Mouse (Mus musculus) frontal cortex, postnatal 14 days (tissue): ENCODE measurements around the gene Cd4.
A peak's percentile ranks its signal among the peaks of the same experiment; 100 is the strongest.
"Not testable (repeated sequence)": the region's sequence is repeated elsewhere in the genome, so short reads cannot be mapped to it uniquely, and the experiment has no call there.

Source experiments
- DNase-seq, 2 experiments: peaks; one replicate each; pipeline ENCODE4 v3.0.0; 2022; ENCODE audit warnings: low spot score in 2 of 2

The Cd4 gene

DNA sequence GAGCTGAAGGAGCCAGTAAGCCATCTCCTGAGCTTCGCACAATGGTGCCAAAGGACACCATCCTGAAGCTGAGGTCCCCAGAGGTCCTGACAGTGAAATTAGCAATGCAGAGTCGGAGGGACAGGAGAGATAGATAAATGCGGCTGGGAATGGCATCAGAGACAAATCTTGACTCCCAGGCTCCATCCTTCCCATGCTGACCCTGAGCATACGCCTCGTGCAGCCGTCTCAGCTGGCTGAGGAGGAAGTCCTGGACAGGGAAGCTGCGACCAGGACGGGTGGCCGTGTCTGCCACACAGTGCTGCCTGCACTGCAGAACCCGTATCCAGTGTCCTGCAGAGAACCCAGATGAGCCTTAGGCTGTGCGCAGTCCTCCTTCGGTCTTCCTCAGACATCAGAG is 33.4 kb downstream of the Cd4 start:
- DNase-seq = no peak

DNA sequence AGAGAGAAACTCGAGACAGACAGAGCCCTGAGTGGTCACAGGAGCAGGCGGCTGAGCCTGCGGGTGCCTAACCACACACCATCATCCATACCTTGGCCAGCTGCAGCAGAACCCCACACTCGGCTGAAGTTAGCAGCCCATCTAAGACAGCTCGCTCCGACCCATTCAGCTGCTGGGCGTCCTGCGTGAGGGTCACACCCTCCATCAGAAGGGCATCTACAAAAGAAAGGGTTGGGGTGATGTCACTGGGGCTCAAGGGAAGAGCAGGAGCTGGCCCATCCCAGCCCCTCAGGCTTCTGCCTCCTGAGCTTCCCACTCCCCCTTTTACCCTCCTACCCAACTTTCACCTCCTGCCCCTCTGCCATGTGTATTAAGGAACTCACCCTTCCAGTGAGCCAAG is 37.5 kb downstream of the Cd4 start:
- DNase-seq = no peak

GRCm38 (mm10) chr6:124847305-124847704 is 40.7 kb downstream of the Cd4 start:
- DNase-seq = peak; percentile 86 to 96

DNA sequence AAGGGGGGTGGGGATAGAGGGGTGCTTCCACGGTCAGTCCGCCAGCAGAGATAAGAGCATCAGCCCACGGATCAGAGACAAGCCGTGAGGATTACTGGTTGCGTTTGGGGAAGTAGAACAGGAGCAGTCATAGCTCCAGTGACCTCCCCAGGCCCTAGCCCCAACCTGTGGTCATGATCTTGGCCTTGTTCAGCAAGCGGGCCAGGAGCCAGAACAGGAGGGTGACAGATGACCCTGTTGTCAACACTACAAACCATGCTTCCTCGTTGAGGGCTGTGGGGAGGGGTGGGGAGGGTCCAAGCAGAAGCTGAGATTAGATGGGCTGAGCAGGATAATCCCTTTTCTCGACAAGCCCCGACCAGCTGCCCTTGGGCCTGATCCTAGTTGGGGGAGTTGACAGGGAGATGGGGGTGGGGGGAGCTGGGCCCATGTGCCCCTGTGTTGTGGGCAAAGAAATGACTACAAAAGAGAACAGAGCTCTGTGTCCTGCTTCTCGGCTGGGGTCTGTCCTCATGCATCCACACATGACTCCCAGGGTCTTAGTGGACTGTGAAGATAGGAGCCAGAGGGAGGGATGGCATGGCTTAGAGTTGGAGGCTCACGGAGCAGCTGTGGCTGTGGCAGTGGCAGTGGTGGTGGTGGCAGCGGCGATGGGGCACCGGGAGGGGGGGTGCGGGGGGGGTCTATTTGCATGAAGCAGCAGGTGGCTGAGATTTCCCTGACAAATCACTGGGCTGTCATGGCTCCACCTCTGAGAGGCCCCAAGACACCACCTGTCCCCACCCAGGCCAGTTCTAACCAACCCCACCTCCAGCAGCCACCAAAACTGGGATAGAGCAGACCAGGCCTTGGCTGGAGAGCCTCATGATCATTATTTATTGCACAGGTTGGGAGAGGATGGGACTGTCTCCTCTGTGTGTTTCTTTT is 47.5 kb downstream of the Cd4 start, which contains the start of gene Gnb3:
Gene Gnb3 (minus strand): TSS at position 35 of the 927 bp plus-strand sequence.
- no peak for DNase-seq

- DNase-seq = no peak
Measured at GRCm38 (mm10) chr6:124839805-124840204, 48.2 kb downstream of the Cd4 start.

GRCm38 (mm10) chr6:124836411-124836810 is 51.6 kb downstream of the Cd4 start:
- no peak for DNase-seq

- DNase-seq = no peak
Measured at GRCm38 (mm10) chr6:124835531-124835930, 52.5 kb downstream of the Cd4 start.

DNA sequence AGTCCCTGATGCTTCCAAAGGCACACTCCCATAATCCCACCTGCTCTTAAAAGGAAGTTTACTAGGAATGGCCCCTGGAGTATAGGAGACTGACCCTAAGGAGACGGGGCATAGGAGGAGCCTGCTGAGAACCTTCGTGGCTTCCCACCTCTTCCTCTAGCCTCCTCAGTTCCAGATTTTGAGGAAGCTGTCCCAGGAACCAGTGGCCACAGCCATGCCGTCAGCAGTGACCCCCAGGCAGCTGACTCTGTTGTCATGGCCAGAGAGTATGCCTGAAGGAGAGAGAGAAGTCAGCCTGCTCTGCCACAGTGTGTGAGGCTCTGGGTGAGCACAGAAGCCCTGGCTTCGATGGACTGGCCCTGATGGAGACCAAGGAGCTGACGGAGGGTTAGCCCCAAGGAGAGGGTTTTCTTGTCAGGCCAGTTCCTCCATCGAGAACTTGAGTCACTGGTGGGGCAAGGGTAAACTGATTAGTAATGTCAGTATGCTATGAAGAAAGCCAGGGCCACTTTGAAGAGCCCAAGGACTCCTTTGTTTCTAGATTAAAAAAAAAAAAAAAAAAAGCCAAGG is 53.4 kb downstream of the Cd4 start:
- DNase-seq = no peak

- no peak for DNase-seq
Measured at GRCm38 (mm10) chr6:124831649-124832048, 56.4 kb downstream of the Cd4 start.

- DNase-seq = not testable (repeated sequence)
Measured at GRCm38 (mm10) chr6:124831199-124831598, 56.8 kb downstream of the Cd4 start.

GRCm38 (mm10) chr6:124829799-124830700 is 58.0 kb downstream of the Cd4 start:
- DNase-seq = peak; percentile 90 to 94

- DNase-seq = peak; percentile 98 to 100
Measured at GRCm38 (mm10) chr6:124828868-124829798, 58.9 kb downstream of the Cd4 start, which contains the start of the genes Usp5 and Cdca3. TSS of gene Usp5 (minus strand) at chr6:124829484. TSS of gene Cdca3 (plus strand) at chr6:124829547.

GRCm38 (mm10) chr6:124828101-124828592 is 59.9 kb downstream of the Cd4 start:
- no peak for DNase-seq

- no peak for DNase-seq
Measured at GRCm38 (mm10) chr6:124822049-124822448, 66.0 kb downstream of the Cd4 start.

- DNase-seq = no peak
Measured at GRCm38 (mm10) chr6:124820891-124821290, 67.1 kb downstream of the Cd4 start.

DNA sequence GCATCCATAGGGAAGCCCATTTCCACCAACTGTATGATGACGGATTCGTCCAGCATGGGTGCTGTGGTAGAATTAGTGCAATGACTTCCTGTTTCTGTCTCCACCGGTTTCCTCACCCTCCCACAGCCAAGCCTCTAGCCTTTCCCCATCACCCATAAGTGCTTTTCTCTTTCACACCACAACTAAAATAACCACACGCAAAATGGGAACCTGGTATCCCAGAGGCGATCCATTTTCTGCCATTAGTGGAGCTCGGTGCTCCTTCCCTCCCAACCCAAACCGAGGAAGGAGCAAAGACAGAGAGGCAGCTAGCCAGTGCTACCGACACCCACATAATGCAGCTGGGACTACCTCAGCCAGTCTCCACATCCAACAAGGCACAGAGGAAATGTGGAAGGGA is 70.0 kb downstream of the Cd4 start:
- peak in 1 of 2 experiments; percentile 9 for DNase-seq

- DNase-seq = peak in 1 of 2 experiments; percentile 2
Measured at GRCm38 (mm10) chr6:124817563-124817962, 70.5 kb downstream of the Cd4 start.

- DNase-seq = peak in 1 of 2 experiments; percentile 3
Measured at GRCm38 (mm10) chr6:124817125-124817524, 70.9 kb downstream of the Cd4 start.

DNA sequence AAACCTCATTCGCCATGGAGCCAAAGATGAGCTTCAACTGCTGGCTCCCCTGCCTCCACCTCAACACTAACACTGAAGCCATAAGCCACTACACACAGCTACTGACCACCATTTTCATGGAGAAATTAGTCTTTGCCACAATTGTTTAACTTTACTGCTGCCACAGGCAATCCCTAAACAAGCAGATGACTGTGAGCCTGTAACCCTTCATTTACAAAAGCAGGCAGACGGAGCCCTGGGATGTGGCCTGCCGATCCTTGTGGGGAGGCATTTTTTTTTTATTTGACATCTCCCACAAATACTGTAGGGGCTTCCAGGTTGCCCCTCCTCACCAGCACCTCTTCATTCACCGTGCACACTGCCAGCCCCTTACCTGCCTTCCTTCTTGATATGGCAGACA is 71.4 kb downstream of the Cd4 start:
- DNase-seq = no peak
